Mouse (Mus musculus): ENCODE measurements around the gene Etfbkmt.
"Not testable (repeated sequence)": the region's sequence is repeated elsewhere in the genome, so short reads cannot be mapped to it uniquely, and the experiment has no call there.

Etfbkmt gene

DNA sequence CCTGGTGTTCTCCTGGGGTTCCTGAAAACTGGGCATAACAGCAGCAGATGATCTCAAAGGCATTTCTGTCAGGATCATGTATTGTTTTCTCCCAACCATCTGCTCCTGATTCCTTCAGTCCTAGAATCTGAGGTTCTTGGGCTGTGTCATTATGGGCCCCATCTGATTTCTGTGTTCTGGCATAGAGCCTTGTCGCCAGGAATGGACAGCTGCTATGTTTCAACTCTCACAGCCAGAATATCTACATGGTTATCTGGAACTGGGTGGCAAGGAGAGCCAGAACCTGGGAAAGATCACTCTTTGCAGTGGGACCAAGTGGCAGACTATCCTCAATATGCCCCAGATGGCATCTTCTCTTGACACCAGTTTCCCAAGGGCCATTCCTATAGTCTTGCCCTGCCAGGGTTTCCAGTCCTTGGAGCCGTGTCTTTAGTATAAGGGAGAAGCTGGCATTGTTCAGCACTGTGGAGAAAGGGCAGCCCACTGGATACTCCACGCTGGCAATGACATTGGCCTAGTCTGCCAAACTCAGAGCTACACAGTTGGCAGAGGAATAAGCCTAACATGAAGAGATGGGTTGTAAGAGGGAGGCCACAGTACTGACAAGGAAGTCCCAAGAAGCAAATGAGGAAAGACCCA lies 35.4 kb downstream of the Etfbkmt start:
- no peak for DNase-seq (ENCODE audit: extremely low read depth, low read depth, low spot score)

DNA sequence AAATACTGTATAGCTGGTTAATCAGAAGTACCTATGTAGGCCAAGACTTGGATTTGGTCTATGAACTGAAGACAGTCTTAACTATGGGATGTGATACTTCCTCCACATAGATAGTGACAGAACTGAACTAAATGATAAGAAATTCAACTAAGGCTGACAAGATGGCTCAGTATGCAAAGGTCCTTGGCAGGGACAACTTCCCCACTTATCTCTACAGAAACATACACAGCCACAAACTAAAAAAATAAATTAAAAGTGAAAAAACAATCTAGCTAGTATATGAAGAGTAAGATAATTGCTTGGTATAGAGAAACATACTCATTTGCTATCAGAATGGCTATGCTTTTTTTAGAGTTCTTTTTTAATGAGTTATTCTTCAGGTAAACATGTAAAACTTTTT lies 39.4 kb downstream of the Etfbkmt start:
- no peak for DNase-seq (ENCODE audit: extremely low read depth, low read depth, low spot score)

DNA sequence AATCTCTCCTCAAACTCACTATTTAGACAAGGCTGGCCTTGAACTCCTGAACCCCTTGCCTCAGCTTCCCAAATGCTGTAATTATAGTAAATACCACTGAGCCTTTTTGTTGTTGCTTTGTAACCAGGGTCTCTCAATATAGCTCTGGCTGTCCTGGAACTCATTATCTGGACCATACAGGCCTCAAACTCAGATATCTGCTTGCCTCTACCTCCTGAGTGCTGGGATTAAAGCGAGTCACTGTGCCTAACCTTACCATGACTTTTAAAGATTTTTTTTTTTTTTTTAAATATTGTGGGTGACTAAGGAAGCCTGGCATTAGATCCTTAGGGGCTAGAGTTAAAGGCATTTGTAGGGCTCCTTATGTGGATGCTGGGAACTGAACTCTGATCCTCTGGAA lies 44.4 kb downstream of the Etfbkmt start:
- no peak for DNase-seq (ENCODE audit: extremely low read depth, low read depth, low spot score)

DNA sequence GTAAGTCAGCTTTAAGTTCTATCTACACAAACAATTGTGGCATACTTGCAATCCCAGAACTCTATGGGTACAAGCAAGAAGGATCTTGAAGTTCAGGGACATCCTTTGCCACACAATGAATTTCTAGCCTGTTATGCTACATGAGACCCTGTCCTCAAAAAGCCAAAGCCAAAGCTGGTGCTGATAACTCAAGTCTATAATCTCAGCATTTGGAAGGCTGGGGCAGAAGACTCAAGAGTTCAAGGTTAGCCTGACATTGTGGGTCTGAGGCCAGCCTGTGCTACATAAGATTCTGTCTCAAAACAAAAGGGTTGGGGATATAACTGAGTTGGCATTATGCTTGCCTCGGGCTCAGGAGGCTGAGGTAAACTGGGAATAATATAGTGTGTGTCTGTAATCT lies 47.7 kb downstream of the Etfbkmt start:
- DNase-seq (ENCODE audit: extremely low read depth, low read depth, low spot score) = no peak

DNA sequence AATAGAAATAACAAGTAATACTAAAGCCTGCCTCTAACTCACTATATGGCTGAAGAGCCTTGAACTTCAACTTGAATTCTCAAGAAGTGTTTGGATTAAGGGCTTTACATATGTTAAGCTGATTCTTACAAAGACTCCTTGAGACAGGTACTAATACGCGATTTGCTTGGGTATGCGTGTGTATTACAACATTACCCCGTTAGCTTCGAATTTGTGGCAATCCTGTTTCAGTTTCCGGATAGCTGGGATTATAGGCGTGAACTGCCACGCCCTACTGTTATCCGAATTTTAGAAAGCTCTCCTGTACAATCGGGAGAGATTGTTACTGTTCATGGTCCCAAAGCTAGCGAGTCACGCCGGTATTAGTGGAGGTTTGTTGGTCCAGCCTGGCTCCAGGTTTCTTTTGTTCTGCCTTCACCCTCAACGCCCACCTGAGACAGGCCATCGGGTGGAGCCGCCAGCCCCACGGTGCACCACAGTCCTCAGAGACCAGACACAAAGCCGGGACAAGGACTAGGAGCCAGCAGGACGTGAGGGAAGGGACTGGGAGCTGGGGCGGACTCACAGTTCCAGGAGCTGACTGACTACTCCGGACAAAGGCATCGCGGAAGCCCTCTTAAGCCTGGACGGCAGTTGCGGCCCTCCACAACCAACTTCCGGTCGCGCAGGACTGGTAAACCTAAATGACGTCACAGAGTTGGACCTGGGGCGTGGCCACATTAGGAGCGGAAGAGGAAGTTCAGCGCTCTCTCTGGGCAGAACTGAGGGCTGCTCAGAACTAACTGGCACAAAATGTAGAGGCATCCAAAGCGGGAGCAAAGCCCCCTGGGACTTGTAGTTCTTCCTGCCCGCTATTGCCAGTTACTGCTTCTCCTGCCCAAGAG lies 48.6 kb downstream of the Etfbkmt start, which contains the start of gene Amn1:
Gene Amn1, minus strand, starts transcription at position 672 of the 884 bp plus-strand sequence.
- DNase-seq (ENCODE audit: extremely low read depth, low read depth, low spot score) = peak; percentile 82

DNA sequence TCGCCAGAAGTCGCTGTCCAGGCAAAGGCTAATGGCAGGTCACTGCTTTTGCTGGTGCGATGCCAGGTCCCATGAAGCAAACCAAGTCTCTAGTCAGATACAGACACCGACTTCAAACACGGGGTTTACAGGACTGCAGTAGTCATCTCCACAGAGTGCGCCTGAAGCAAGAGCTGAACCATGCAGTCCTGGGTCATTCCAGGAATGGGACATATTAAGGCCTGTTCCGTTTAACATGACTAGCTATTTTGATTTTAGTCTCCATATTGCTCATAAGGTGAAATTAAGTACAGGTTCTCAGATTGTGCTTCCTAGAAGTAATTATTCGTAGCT lies 49.2 kb downstream of the Etfbkmt start:
- no peak for DNase-seq (ENCODE audit: extremely low read depth, low read depth, low spot score)

DNA sequence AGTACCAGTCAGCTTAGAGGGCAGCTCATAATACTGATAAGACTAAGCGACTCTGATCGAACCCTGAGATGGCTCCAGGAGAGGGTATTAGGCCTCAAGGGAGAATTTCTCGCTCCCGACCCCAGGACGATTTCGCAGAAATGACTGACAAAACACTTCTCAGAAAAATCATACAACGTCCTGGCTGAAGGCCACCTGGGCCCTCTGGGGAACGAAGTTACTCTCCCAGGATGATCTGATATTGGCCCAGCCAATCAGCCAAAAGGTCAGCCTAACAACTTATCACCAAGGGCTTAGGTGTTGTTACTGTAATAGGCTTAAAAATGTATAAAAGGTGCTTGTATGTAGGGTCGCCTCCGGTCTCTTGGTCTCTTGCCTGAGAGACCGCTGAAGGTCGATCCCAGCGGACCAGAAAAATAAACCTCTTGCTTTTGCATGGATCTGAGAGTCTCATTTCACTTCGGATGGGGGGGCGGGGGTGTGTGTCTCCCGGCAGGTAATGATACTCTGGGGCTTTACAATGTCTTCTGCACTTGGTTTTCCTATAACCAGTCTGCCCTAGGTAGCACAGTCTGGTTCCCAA lies 49.8 kb downstream of the Etfbkmt start:
- DNase-seq (ENCODE audit: extremely low read depth, low read depth, low spot score) = no peak

DNA sequence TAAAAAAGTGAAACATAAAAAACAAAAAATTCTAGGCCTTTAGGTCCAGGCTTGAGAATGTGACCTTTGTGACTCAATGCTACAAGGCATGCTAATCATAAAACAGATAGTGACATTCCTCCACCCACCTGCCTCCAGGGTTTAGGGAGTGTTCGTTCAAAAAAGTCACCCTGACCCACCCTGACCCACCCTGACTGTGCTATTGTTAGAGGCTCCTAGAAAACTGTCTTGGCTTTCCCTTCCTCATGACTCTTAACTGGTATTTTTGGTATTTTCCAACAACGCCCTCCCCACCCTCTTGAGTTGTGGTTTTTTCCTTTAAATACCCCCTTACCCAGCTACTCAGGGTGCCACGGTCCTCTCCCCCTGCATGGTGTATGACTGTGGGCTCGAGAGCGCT lies 52.3 kb downstream of the Etfbkmt start:
- DNase-seq (ENCODE audit: extremely low read depth, low read depth, low spot score) = not testable (repeated sequence)

DNA sequence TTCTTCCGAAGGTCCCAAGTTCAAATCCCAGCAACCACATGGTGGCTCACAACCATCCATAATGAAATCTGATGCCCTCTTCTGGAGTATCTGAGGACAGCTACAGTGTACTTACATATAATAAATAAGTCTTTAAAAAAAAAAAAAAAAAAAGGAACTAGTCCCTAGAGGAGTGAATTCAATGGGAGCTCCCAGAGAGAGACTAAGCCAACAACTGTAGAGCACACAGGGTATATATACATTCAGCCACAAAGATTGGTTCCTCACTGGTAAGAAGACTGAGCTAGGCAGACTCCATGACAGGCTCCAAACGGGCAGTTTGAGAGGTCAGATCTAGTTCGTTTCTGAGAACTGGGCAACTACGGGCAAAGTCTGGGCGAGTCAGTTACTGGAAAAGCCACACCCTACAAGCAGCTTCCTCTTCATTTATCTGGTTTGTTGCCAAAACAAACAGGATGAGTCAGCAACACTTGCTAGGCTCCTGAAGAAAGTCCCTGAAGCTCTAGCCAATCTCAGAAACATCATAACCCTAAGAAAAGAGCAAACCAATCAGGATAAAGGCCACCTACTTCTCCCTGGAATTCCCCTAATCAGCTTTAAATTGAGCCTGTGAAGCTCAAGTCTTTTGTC lies 53.7 kb downstream of the Etfbkmt start:
- peak; percentile 72 for DNase-seq (ENCODE audit: extremely low read depth, low read depth, low spot score)

DNA sequence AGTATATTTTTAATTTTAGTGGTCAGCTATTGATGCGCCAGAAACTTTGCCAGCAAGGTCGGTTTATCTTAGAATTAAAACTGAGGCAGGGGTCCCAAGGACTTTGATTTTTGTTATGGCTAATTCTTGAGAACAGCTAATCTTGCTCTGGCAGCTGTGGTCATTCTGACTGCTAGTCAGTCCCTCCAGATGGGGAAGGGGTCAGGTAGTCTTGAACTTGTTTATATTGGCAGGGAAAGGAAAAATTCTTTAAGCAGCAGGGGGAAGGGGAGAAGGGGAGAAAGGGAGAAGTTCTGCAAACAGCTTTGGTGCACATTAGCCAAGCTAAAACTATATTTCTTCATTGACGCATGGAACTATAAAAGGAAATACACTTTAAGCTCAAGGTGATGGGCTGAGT lies 57.5 kb downstream of the Etfbkmt start:
- no peak for DNase-seq (ENCODE audit: extremely low read depth, low read depth, low spot score)

DNA sequence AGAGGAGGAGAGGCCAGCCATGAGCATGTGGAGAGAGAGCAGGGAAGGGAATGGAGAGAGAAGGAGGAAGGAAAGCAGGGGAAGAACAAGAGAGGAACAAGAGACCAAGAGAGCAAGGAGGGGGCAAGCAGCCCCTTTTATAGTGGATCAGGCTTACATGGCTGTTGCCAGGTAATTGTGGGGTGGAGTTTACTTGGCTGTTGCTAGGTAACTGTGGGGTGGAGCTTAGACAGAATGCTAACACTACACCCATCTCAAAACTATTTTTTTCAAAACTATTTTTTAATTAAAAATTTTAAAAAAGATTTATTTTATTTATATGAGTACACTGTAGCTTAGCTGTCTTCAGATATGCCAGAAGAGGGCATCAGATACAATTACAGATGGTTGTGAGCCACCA lies 58.9 kb downstream of the Etfbkmt start:
- no peak for DNase-seq (ENCODE audit: extremely low read depth, low read depth, low spot score)

All from fat pad, adult 2 months (tissue).